Mouse (Mus musculus) midbrain, embryonic 13.5 days (tissue): Measurements from ENCODE around the gene Rsph1. TPM values are rescaled to one million over a fixed set of nuclear protein-coding genes. Genes with fewer than 3 reads are reported as not detected.
A peak's percentile ranks its signal among the peaks of the same experiment; 100 is the strongest.

Experiments used
- ATAC-seq: fragments of 200-750 bp; cut with Nextera tagmentation; 2 replicates; pipeline ENCODE4 v1.8.0; 2017; ENCODE audit warnings: mild to moderate bottlenecking, moderate TSS enrichment, moderate library complexity
- H3K27ac ChIP-seq: fragments of 300-500 bp; sonication (generic); 2 replicates; pipeline ENCODE4 v1.5.1; 2015; ENCODE audit warnings: inconsistent platforms, mild to moderate bottlenecking, moderate library complexity
- H3K27me3 ChIP-seq: fragments of 300-500 bp; sonication (generic); 2 replicates; pipeline ENCODE4 v1.6.1; 2015; ENCODE audit warnings: mild to moderate bottlenecking, inconsistent platforms
- H3K36me3 ChIP-seq: fragments of 300-500 bp; sonication (generic); 2 replicates; pipeline ENCODE4 v1.6.1; 2015; ENCODE audit warnings: mild to moderate bottlenecking, inconsistent platforms
- H3K4me1 ChIP-seq: fragments of 300-500 bp; sonication (generic); replicated peaks from 2 replicates; pipeline ENCODE4 v1.6.1; 2015; ENCODE audit warnings: inconsistent platforms
- H3K4me2 ChIP-seq: fragments of 300-500 bp; sonication (generic); replicated peaks from 2 replicates; pipeline ENCODE4 v1.6.1; 2015; ENCODE audit warnings: moderate library complexity, mild to moderate bottlenecking, inconsistent platforms
- H3K4me3 ChIP-seq: fragments of 300-500 bp; sonication (generic); replicated peaks from 2 replicates; pipeline ENCODE4 v1.5.1; 2015; ENCODE audit warnings: mild to moderate bottlenecking, inconsistent platforms
- H3K9ac ChIP-seq: fragments of 300-500 bp; sonication (generic); replicated peaks from 2 replicates; pipeline ENCODE4 v1.6.1; 2015; ENCODE audit warnings: mild to moderate bottlenecking, inconsistent platforms
- H3K9me3 ChIP-seq: fragments of 300-500 bp; sonication (generic); 2 replicates; pipeline ENCODE4 v1.6.1; 2016; ENCODE audit warnings: mild to moderate bottlenecking, inconsistent platforms
- WGBS: fragments of 180-500 bp; shearing (Covaris S2); methylation state at CpG from one replicate; pipeline ENCODE4 v1.1.7; 2015; 5-methylcytosine and 5-hydroxymethylcytosine counted together
- polyA plus RNA-seq: library from polyadenylated mRNA; unstranded; fragments of >200 nt; fragmentation: Nextera tagmentation; extraction: Ambion mirVana; gene quantifications from 2 replicates; pipeline ENCODE4 v1.2.1, GENCODE M21; 2015

The Rsph1 gene
- polyA plus RNA-seq, 1 experiment from 2014 or later: 2.7 TPM

GRCm38 (mm10) chr17:31242764-31243163 lies 34.4 kb downstream of the Rsph1 start:
- no peak for ATAC-seq
- 0% methylated on average over 1 of the region's 1 CpGs for WGBS
- Histone ChIP-seq H3K9me3 (peaks cover 6% of the 10 kb centered on the region; the same call in 1 of the 2 replicates), H3K9ac (no peak overlapping the region), H3K4me3 (no peak overlapping the region), H3K36me3 (no peaks in the 10 kb centered on the region), H3K4me2 (no peak overlapping the region), H3K27me3 (no peaks in the 10 kb centered on the region), H3K4me1 (no peaks in the 10 kb centered on the region), H3K27ac (no peak overlapping the region)

DNA sequence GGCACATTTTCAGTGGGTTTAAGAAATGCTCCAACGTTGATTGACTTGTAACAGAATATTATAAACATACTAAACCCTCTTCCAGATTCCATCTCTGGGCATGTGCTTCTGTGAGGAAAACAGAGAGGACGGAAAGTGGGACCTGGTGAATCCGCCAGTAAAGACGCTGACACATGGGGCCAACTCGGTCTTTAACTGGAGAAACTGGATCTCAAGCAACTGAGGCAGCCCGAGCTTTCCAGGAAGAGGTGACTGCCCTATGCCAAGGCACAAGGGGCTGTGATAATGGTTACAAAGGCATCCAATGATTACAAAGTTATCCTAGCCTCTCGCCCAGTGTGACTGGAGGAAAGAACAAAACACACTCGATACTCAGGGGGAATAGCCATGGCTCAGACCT lies 36.0 kb downstream of the Rsph1 start:
- ATAC-seq: no peak
- H3K9ac ChIP-seq: no peak overlapping the region
- peaks cover 6% of the 10 kb centered on the region; the same call in 1 of the 2 replicates for H3K9me3 ChIP-seq
- no peaks in the 10 kb centered on the region for H3K36me3 ChIP-seq
- H3K4me3 ChIP-seq: no peak overlapping the region
- H3K4me1 ChIP-seq: no peaks in the 10 kb centered on the region
- H3K27me3 ChIP-seq: no peaks in the 10 kb centered on the region
- H3K27ac ChIP-seq: no peak overlapping the region
- 84% methylated on average over 8 of the region's 8 CpGs for WGBS
- H3K4me2 ChIP-seq: no peak overlapping the region

- no peaks in the 10 kb centered on the region for H3K4me1 ChIP-seq
- no peaks in the 10 kb centered on the region for H3K36me3 ChIP-seq
- H3K9ac ChIP-seq: no peak overlapping the region
- no peaks in the 10 kb centered on the region for H3K9me3 ChIP-seq
- H3K4me2 ChIP-seq: no peak overlapping the region
- H3K4me3 ChIP-seq: no peak overlapping the region
- H3K27ac ChIP-seq: no peak overlapping the region
- no peak for ATAC-seq
- H3K27me3 ChIP-seq: no peaks in the 10 kb centered on the region
- 86% methylated on average over 7 of the region's 7 CpGs for WGBS
Measured at GRCm38 (mm10) chr17:31238234-31239020, 38.8 kb downstream of the Rsph1 start.

DNA sequence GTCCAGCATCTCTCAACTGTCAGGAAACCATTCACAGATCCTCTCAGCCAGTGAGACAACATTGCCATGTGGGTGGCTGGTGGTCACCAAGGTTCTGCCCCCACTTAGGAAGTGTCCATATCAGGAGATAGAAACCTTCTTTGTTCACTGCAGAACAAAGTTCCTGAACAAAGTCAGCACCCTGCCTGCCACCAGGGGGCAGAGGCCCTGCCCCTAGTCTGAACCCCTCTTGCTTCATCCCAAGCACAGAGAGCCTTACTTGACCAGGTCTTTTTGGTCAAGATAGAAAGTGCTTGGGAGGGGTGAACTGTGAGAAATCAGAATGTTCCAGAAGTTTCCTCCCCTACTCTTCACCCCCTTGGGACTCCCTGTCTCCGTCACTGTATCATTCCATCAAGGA lies 41.3 kb downstream of the Rsph1 start:
- Histone ChIP-seq H3K4me2 (no peak overlapping the region), H3K4me3 (no peak overlapping the region), H3K27me3 (no peaks in the 10 kb centered on the region), H3K4me1 (peaks cover 8% of the 10 kb centered on the region; the same call in 1 of the 2 replicates), H3K27ac (no peak overlapping the region), H3K9ac (no peak overlapping the region), H3K9me3 (no peaks in the 10 kb centered on the region), H3K36me3 (no peaks in the 10 kb centered on the region)
- no peak for ATAC-seq
- WGBS: 88% methylated on average over 1 of the region's 1 CpGs

DNA sequence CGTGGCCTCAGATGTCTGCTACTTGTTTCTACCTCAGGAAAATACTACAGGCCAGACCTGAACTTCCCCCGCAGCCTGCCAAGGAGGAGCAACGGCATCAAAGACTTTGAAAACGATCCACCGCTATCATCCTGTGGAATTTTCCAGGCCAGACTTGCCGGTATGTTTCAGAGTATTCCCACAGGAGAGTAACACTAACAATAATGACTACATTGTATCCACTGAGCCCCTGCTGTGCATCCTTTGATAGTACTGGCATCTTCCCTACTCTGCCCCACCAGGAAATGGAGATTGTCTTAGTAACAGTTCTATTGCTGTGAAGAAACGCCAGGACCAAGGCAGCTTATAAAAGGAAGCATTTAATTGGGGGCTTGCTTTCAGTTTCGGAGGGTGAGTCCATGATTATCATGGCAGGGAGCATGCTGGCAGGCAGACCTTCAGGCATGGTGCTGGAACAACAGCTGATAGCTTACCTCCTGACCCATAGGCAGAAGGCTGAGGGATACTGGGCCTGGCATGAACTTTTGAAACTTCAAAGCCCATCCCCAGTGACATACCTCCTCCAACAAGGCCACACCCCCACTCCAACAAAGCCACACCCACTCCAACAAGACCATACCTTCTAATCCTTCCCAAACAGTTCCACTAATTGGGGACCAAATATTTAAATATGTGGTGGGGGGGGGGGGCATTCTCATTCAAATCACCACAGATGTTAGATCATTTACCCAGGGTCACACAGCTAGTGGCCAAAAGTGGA lies 44.8 kb downstream of the Rsph1 start:
- WGBS: 41% methylated on average over 8 of the region's 8 CpGs
- Histone ChIP-seq H3K27me3 (no peaks in the 10 kb centered on the region), H3K4me1 (peaks cover 8% of the 10 kb centered on the region; the same call in 1 of the 2 replicates), H3K4me3 (no peak overlapping the region), H3K27ac (0 out of 2 replicates have a peak overlapping the region, but pooled peaks have one; percentile 5), H3K9ac (no peak overlapping the region), H3K4me2 (no peak overlapping the region), H3K36me3 (no peaks in the 10 kb centered on the region), H3K9me3 (no peaks in the 10 kb centered on the region)
- ATAC-seq: no peak

DNA sequence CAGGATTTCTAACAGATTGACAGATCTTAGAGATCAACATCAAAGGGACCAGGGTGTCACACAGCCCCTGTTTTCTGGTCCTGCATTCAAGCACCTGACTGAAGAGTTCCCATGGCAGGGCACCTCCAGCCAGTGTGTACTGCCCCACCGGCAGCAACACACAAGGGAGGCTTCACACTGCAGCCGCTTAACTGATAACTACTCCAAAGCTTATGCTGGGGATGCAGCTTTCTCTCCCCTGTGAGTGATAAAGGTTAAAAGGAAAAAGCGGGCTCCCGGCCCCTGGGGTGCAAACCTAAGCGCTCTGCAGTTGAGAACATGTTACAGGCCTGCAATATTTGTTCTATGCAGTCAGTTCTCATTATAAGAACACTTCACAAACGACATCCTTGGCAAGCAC lies 45.4 kb downstream of the Rsph1 start:
- Histone ChIP-seq H3K36me3 (no peaks in the 10 kb centered on the region), H3K27me3 (no peaks in the 10 kb centered on the region), H3K9ac (no peak overlapping the region), H3K9me3 (no peaks in the 10 kb centered on the region), H3K27ac (peak overlapping the region; percentile 5; the same call in 1 of the 2 replicates), H3K4me2 (no peak overlapping the region), H3K4me1 (peaks cover 8% of the 10 kb centered on the region; the same call in 1 of the 2 replicates), H3K4me3 (no peak overlapping the region)
- 38% methylated on average over 6 of the region's 6 CpGs for WGBS
- no peak for ATAC-seq

DNA sequence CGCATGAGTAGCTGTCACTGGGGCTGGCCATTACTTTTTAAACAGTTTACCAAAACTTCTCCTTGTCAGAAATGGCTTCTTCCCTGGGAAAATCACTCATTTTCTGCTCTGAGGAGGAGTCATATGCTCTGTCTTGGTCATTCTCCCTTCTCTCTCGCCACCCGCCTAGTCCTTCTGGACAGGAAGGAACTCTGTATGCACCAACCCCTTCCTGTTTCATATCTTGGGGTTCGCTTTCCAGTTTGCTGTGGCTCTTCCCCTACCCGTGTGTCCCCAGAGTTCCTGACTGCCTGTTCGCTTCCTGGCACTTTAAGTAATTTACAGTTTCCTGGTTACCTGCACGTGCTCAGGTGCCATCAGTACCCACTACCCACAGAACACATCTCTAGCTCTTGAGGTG lies 50.3 kb downstream of the Rsph1 start:
- Histone ChIP-seq H3K27ac (no peak overlapping the region), H3K27me3 (no peaks in the 10 kb centered on the region), H3K9ac (no peak overlapping the region), H3K4me1 (peaks cover 2% of the 10 kb centered on the region; the same call in 1 of the 2 replicates), H3K36me3 (no peaks in the 10 kb centered on the region), H3K9me3 (no peaks in the 10 kb centered on the region), H3K4me2 (no peak overlapping the region), H3K4me3 (no peak overlapping the region)
- no peak for ATAC-seq
- WGBS: 89% methylated on average over 7 of the region's 7 CpGs

GRCm38 (mm10) chr17:31226368-31226767 lies 50.8 kb downstream of the Rsph1 start:
- no peaks in the 10 kb centered on the region for H3K4me1 ChIP-seq
- no peaks in the 10 kb centered on the region for H3K27me3 ChIP-seq
- no peak overlapping the region for H3K4me3 ChIP-seq
- ATAC-seq: no peak
- no peak overlapping the region for H3K9ac ChIP-seq
- H3K27ac ChIP-seq: no peak overlapping the region
- 96% methylated on average over 3 of the region's 3 CpGs for WGBS
- no peak overlapping the region for H3K4me2 ChIP-seq
- H3K36me3 ChIP-seq: no peaks in the 10 kb centered on the region
- no peaks in the 10 kb centered on the region for H3K9me3 ChIP-seq

DNA sequence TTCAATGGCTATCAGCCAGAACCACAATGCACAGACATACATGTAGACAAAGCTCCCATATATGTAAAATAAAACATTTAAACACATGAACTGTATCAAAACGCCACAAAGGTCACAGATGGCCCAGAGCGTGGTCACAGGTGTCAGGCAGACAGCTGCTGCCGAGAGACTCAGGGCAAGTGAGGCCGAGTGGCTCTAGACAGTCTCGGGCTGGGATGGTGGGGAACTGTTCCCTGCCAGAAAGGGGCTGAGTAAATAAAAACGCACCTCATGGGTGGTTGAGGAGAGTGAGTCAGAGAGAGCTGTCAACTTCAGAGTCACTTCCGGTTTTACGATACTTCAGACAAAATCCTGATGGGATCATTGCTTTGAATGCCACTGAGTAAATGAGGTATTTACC lies 52.6 kb downstream of the Rsph1 start:
- Histone ChIP-seq H3K36me3 (no peaks in the 10 kb centered on the region), H3K4me3 (no peak overlapping the region), H3K4me1 (no peaks in the 10 kb centered on the region), H3K9me3 (no peaks in the 10 kb centered on the region), H3K27ac (no peak overlapping the region), H3K9ac (no peak overlapping the region), H3K4me2 (no peak overlapping the region), H3K27me3 (no peaks in the 10 kb centered on the region)
- WGBS: 89% methylated on average over 8 of the region's 8 CpGs
- ATAC-seq: no peak

DNA sequence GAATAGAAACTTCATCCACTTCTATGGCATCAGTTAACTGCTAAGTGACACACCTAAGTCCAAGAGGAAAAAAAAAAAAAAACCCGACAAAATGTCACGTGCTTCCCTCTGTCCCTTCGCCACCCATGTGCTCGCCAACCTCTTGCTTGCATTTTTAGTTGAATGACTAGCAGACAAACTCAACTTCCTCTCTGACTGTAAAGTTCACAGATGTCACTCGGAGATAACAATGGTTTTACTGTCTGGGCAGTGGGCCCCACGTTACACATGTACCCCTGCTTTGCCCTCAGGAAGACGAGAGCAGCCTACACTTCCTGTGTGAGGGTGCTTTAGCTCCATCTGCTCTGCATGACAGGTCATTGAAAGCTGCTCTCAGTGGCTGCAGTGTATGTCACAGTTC lies 53.3 kb downstream of the Rsph1 start:
- Histone ChIP-seq H3K9ac (no peak overlapping the region), H3K36me3 (no peaks in the 10 kb centered on the region), H3K4me1 (no peaks in the 10 kb centered on the region), H3K27me3 (no peaks in the 10 kb centered on the region), H3K4me3 (no peak overlapping the region), H3K9me3 (no peaks in the 10 kb centered on the region), H3K4me2 (no peak overlapping the region), H3K27ac (no peak overlapping the region)
- 87% methylated on average over 7 of the region's 7 CpGs for WGBS
- ATAC-seq: no peak

DNA sequence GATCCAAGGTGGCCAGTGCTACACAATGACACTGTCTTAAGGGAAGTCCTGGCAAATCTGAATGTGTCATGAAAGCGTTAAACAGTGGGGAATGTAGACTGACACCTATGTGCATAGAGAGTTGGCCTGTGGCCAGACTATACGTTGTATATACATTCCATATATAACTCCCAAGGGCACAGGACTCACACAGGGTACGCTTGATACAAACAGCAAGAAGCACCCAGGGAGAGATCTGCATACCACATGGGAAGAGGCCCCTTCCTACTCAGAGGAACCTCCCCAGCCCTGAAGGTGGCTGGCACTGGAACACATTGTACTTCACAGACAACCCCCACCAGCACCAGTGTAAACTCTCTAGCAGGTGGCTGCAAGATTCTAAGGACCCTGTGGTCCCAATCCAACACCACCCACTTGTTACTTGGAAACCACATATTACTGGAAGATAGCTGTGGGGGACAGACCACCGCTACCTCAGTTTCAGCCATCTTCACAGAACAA lies 54.3 kb downstream of the Rsph1 start:
- no peaks in the 10 kb centered on the region for H3K4me1 ChIP-seq
- no peak overlapping the region for H3K9ac ChIP-seq
- WGBS: 92% methylated on average over 4 of the region's 4 CpGs
- no peak overlapping the region for H3K4me2 ChIP-seq
- H3K9me3 ChIP-seq: no peaks in the 10 kb centered on the region
- no peak for ATAC-seq
- no peak overlapping the region for H3K4me3 ChIP-seq
- no peaks in the 10 kb centered on the region for H3K36me3 ChIP-seq
- no peak overlapping the region for H3K27ac ChIP-seq
- no peaks in the 10 kb centered on the region for H3K27me3 ChIP-seq
